Mouse (Mus musculus) embryonic fibroblast, embryonic 13.5 days (primary cell): ENCODE results near the gene Mink1. TPM values are rescaled to one million over a fixed set of nuclear protein-coding genes. Genes with fewer than 3 reads are reported as not detected.
A peak's percentile ranks its signal among the peaks of the same experiment; 100 is the strongest.

Experiments used
- H3K27ac ChIP-seq: 2 replicates; pipeline ENCODE4 v1.5.1; 2012; ENCODE audit warnings: low read length, control low read depth, inconsistent platforms; ENCODE audit not compliant: insufficient read depth
- H3K4me1 ChIP-seq: 2 replicates; pipeline ENCODE4 v1.6.1; 2011; ENCODE audit warnings: low read length; ENCODE audit not compliant: control insufficient read depth, insufficient read depth
- H3K4me3 ChIP-seq: 2 replicates; pipeline ENCODE4 v1.5.1; 2011; ENCODE audit warnings: mild to moderate bottlenecking, control low read depth, low read length; ENCODE audit not compliant: insufficient read depth
- CTCF ChIP-seq: IDR thresholded peaks from 2 replicates; pipeline ENCODE4 v1.5.1; 2011; ENCODE audit warnings: mild to moderate bottlenecking, control low read depth, low read length, moderate library complexity, borderline replicate concordance; ENCODE audit not compliant: insufficient read depth
- POLR2A ChIP-seq: IDR thresholded peaks from 2 replicates; pipeline ENCODE4 v1.6.1; 2011; ENCODE audit warnings: low read depth, mild to moderate bottlenecking, control low read depth, low read length, moderate library complexity
- polyA plus RNA-seq: library from polyadenylated mRNA; stranded (reverse); fragments of >200 nt; gene quantifications from 2 replicates; pipeline ENCODE4 v1.2.4, GENCODE M21; 2011; ENCODE audit warnings: low read depth; ENCODE audit not compliant: missing spikeins, insufficient read length

The Mink1 gene
- polyA plus RNA-seq, 1 experiment: 36.2 TPM

GRCm38 (mm10) chr11:70621972-70622814 is 59.5 kb downstream of the Mink1 start:
- no peak overlapping the region for H3K4me3 ChIP-seq
- H3K27ac ChIP-seq: no peak overlapping the region
- peaks cover 2% of the 10 kb centered on the region; the same call in 1 of the 2 replicates for H3K4me1 ChIP-seq
- TF ChIP-seq POLR2A (no peak), CTCF (no peak)

DNA sequence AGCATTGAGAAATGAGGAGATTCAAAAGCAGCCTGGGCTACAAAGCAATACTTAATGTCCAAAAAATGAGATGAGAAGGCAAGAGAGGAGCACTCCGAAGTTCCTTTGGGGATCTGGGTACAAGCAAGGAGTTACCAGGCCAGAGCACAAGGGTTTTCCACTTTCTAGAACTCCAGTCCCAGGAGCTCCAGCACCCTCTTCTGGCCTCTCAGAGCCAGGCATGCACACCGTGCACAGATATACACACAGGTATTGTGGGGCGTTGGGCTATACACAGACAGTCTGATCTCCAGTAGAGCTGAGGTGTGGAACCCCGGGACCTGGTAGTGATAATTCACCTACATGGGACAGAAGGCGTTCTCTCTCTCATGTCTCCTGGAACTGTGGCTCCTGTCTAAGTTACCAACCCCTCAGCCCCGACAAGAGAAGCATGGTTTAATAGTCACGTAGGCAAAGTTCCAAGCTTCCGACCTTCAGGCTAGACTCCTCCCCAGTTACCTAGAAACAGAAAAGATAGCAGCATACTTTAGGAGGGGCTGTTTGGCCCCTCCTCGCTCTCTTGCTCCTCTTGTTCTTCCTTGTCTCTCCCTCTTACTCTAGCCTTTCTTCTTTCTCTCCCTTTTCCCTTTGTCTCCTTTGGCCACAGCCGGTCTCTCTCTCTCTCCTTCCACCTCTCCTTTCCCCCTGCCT is 60.5 kb downstream of the Mink1 start:
- Histone ChIP-seq H3K4me3 (no peak overlapping the region), H3K4me1 (peaks cover 2% of the 10 kb centered on the region; the same call in 1 of the 2 replicates), H3K27ac (no peak overlapping the region)
- TF ChIP-seq POLR2A: no peak
- TF ChIP-seq CTCF: no peak

DNA sequence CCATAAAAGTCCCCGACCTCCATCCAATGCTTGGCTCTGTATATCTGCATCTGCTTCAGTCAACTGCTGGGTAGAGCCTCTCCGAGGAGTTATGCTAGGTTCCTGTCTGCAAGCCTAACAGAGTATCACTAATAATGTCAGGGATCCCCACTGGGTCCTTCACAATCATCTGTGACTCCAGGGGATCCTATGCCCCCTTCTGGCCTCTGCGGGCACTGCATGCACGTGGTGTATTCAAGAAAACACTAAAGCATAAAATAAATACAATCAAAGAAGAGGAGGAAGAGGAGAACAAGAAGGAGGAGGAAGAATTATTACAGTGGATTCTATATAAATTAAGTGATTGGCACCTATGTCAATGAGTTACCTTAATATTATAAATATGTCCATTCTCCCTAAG is 62.8 kb downstream of the Mink1 start:
- TF ChIP-seq POLR2A (no peak), CTCF (peak; percentile 47; the same call in 1 of the 2 replicates)
- no peak overlapping the region for H3K4me3 ChIP-seq
- H3K27ac ChIP-seq: no peak overlapping the region
- H3K4me1 ChIP-seq: peaks cover 2% of the 10 kb centered on the region; the same call in 1 of the 2 replicates

GRCm38 (mm10) chr11:70626877-70627276 is 64.2 kb downstream of the Mink1 start:
- TF ChIP-seq POLR2A: no peak
- TF ChIP-seq CTCF: no peak
- Histone ChIP-seq H3K27ac (no peak overlapping the region), H3K4me3 (no peak overlapping the region), H3K4me1 (no peaks in the 10 kb centered on the region)

GRCm38 (mm10) chr11:70628431-70628830 is 65.8 kb downstream of the Mink1 start:
- TF ChIP-seq CTCF (no peak), POLR2A (no peak)
- Histone ChIP-seq H3K4me1 (no peaks in the 10 kb centered on the region), H3K4me3 (no peak overlapping the region), H3K27ac (no peak overlapping the region)

DNA sequence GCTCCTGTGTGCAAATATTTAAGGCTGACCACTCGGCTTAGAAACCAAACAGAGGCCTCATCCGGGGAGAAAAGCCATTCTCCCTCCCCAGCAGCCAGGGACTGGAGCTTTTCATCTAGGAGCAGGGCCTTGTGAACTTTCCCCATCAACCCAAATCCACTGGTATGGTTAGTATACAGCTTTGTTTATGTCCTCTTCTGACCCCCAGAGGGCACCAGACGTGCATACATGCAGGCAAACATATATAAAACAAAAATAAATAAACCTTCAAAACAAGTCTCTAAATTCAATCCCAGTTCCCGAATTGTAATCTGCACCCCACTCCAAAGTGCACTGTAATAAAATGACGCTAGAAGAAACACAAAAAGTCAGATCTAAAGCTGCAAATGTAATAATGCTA is 66.9 kb downstream of the Mink1 start:
- no peak overlapping the region for H3K4me3 ChIP-seq
- H3K4me1 ChIP-seq: no peaks in the 10 kb centered on the region
- TF ChIP-seq POLR2A: no peak
- TF ChIP-seq CTCF: no peak
- no peak overlapping the region for H3K27ac ChIP-seq

DNA sequence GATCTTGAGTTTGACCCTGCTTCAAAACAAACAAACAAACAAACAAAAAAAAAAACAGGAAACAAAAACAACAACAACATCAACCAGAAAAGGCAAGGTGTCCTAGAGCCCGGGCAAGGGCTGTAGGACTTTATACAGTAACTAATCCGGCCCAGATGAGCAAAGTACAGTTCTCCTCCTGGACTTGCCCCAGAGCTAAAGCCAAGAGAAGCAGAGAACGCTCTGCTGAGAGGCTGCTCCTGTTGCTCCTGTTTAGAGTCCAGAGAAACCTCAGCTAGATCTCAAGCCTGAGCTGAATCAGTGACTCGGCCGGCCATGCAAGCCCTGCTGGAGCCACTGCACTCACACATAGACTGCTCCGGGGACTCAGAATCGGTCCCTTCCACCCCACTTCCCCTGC is 67.4 kb downstream of the Mink1 start:
- no peaks in the 10 kb centered on the region for H3K4me1 ChIP-seq
- no peak overlapping the region for H3K4me3 ChIP-seq
- TF ChIP-seq POLR2A (no peak), CTCF (no peak)
- H3K27ac ChIP-seq: no peak overlapping the region

DNA sequence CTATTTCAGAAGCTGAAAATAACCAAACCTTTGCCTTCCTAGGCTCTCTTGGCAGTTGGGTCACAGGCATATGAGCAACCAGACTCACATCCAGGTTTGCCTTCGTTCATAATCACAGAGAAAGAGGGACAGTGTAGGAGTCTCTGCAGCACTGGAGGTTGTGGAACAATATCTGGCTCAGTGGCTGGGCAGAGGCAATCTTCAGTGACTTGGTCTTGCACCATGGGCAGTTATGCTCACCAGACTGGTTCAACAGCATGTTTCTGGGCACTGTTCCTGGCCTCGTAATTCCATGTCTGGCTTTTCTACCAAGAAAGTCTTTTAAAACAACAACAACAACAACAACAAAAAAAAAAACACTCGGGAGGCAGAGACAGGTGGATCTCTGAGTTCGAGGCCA is 72.9 kb downstream of the Mink1 start:
- no peak for TF ChIP-seq POLR2A
- no peak for TF ChIP-seq CTCF
- no peak overlapping the region for H3K4me3 ChIP-seq
- no peaks in the 10 kb centered on the region for H3K4me1 ChIP-seq
- no peak overlapping the region for H3K27ac ChIP-seq

GRCm38 (mm10) chr11:70637764-70638163 is 75.1 kb downstream of the Mink1 start:
- no peak overlapping the region for H3K27ac ChIP-seq
- no peak overlapping the region for H3K4me3 ChIP-seq
- H3K4me1 ChIP-seq: no peaks in the 10 kb centered on the region
- TF ChIP-seq POLR2A: no peak
- TF ChIP-seq CTCF: no peak

- Histone ChIP-seq H3K4me3 (no peak overlapping the region), H3K4me1 (no peaks in the 10 kb centered on the region), H3K27ac (no peak overlapping the region)
- TF ChIP-seq CTCF (no peak), POLR2A (no peak)
Measured at GRCm38 (mm10) chr11:70638293-70638692, 75.6 kb downstream of the Mink1 start.
